Mouse (Mus musculus): ENCODE measurements around the gene Olfr12.

The Olfr12 gene

DNA sequence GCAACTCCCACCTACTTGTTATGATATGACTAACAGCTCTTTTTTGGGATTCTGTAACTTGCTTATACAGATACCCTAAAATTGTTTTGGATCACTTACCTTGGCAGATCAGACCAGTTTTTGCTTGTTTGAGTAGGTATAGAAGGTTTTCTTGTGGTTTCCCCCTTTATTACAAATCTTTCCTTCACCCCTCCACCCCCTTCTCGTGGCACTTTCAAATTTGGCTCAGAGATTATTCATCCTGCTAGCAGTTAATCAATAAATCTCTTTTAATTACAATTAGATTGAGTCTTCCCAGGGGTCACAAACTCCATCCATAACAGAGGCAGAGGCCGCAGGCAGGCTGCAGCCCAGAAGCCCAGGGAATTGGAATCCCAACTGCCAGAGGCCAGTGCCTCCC lies at the start of gene Olfr12:
Gene Olfr12 (plus strand): TSS at position 301 of the 400 bp plus-strand sequence.
- in situ Hi-C loops (cut with MboI; ENCODE audit: low pct_unique_long_range_greater_than_20kb in 1 of 2, low sequenced_read_pairs in 2 of 2, unreplicated experiment in 1 of 2) = loop anchor here in 1 of 2 experiments (25.0 kb wide), 1 partner anchor 705 kb away; no protein-coding TSS in a partner anchor

DNA sequence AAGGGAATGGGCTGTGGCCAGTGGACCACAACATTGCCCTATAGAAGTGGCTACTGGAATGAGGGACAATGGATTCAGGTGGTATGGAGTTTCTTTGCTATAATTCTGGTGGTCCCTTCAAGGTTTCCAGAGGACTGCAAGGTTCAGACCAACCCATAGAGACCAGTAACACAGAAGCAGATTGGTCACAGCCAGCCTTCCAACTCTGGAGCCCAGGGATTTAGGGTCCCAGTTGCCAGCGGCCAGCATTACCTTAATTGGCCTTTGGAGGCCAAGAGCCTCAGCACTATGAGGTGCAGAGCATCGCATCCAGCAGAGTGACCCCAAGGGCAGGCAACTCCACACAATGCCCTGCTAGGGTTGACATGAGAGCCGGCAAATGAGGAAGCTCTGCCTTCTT lies 46.6 kb upstream of the Olfr12 start, which contains the start of gene Olfr1413:
Gene Olfr1413 (plus strand): TSS at position 301 of the 400 bp plus-strand sequence.
- in situ Hi-C loops (cut with MboI; ENCODE audit: low pct_unique_long_range_greater_than_20kb in 1 of 2, low sequenced_read_pairs in 2 of 2, unreplicated experiment in 1 of 2) = no loop called here

DNA sequence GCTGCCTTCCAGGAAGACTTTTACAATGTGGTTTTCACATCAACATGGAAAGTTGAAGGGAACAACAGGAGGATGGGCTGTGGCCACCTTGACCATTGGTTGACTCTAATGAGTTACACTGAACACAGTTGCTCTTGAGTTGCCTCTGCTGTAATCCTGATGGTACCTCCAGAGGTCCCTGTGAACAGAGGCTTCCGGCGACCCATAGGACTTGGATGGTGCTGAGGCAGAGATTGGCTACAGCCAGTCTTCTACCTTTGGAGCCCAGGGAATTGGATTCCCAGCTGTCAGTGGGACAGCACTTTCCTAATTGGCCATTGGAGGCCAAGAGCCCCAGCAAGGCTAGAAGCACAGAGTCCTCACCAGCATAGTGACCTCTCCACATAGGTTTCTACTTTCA lies 32.1 kb upstream of the Olfr12 start, which contains the start of gene Olfr1412:
Gene Olfr1412 (plus strand): TSS at position 301 of the 400 bp plus-strand sequence.
- in situ Hi-C loops (cut with MboI; ENCODE audit: low pct_unique_long_range_greater_than_20kb in 1 of 2, low sequenced_read_pairs in 2 of 2, unreplicated experiment in 1 of 2) = no loop called here

DNA sequence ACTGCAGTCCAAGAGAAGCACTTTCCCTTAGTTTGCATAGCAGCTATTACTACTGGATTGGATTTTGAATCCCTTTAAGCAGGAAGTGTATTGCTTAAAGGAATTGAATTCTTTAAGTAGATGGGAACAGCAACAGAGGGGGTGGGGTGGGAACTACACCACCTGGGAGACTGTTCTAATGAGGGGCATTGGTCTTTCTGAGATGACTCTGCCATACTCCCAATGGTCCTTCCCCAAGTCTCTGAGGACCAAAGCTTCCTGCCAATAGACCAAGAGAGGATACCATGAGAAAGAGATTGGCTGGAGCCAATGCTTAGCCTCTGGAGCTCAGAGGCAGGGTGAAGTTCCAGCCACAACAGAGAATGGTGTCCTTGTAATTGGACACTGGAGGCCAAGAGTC lies 23.5 kb upstream of the Olfr12 start, which contains the start of gene Olfr1411:
Gene Olfr1411 (plus strand): TSS at position 301 of the 400 bp plus-strand sequence.
- in situ Hi-C loops (cut with MboI; ENCODE audit: low pct_unique_long_range_greater_than_20kb in 1 of 2, low sequenced_read_pairs in 2 of 2, unreplicated experiment in 1 of 2) = no loop called here

DNA sequence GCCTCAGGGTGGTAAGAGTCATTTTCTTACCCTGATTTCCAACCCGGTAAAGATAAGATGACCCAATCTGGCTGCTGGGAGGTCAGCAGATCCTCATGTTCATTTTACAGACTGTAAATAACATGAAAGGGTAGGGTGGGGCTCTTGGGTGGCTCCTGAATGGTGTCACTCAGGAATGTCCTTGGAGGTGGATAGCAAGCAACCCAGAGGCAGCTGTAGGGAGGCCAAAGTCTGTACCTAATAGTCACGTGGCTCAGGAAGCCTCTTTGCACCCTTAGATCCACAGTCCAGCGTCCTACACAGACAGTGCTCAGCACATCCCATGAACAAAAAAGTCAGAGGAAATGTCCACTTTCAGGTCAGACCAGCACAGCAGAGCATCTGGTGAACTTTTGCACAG lies 21.6 kb upstream of the Olfr12 start:
- in situ Hi-C loops (cut with MboI; ENCODE audit: low pct_unique_long_range_greater_than_20kb in 1 of 2, low sequenced_read_pairs in 2 of 2, unreplicated experiment in 1 of 2) = no loop called here

DNA sequence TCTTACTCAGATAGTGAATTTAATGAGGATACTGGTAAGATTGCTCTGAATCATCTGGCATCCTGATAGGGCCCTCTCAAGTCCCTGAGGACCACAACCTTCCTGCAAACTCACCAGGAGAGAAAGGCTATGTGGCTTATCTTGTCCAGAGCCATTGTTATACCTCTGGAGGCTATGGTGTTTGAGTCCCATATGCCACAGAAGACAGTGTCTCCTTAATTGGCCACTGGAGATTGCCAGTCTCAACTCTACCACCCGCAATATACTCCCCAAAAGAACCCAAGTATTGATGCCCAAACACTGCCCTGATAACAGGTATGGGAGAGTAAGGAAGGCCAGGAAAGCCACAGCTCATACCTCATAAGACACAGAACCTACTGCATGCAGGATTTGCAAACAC lies 12.1 kb upstream of the Olfr12 start, which contains the start of gene Olfr1410:
Gene Olfr1410 (plus strand): TSS at position 301 of the 400 bp plus-strand sequence.
- in situ Hi-C loops (cut with MboI; ENCODE audit: low pct_unique_long_range_greater_than_20kb in 1 of 2, low sequenced_read_pairs in 2 of 2, unreplicated experiment in 1 of 2) = loop anchor here in 1 of 2 experiments (5.0 to 25.0 kb wide), 2 partner anchors 83 to 693 kb away; no protein-coding TSS in a partner anchor

DNA sequence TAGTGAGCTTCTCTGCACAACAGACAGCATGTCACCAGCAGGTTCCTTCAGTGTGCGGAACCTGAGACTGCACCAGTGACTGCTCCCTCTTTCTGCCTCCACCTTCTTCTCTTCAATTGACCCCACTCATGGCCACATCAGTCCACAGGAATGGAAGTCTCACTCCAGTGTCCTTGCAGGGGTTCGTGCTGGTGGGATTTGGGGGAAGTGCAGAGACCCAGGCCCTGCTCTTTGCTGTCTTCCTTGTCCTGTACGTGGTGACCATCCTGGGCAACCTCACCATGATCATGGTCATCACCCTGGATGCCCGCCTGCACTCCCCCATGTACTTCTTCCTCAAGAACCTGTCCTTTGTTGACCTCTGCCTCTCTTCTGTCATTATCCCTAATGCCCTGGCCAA lies 9.9 kb upstream of the Olfr12 start:
- in situ Hi-C loops (cut with MboI; ENCODE audit: low pct_unique_long_range_greater_than_20kb in 1 of 2, low sequenced_read_pairs in 2 of 2, unreplicated experiment in 1 of 2) = loop anchor here in 1 of 2 experiments (5.0 to 25.0 kb wide), 2 partner anchors 85 to 695 kb away; no protein-coding TSS in a partner anchor

DNA sequence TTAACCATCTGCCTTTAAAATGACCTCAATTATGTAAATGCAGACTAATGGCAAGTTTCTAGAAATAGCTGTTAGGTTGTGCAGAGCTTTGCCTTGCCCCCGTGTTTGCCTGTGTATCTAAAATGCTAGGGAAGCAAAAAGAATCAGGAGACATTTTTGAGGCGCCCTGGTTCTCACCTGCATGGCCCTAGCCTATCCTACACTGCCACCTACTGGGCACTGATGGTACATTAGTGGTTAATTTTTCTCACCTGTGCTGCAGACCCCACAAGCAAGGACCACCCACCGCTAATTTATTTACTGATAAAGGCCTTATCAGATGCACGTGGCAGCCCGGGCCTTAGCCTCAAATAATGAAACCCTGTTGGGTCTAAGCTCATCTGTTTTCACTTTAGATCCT lies 6.6 kb upstream of the Olfr12 start:
- in situ Hi-C loops (cut with MboI; ENCODE audit: low pct_unique_long_range_greater_than_20kb in 1 of 2, low sequenced_read_pairs in 2 of 2, unreplicated experiment in 1 of 2) = loop anchor here in 1 of 2 experiments (25.0 kb wide), 1 partner anchor 699 kb away; no protein-coding TSS in a partner anchor

DNA sequence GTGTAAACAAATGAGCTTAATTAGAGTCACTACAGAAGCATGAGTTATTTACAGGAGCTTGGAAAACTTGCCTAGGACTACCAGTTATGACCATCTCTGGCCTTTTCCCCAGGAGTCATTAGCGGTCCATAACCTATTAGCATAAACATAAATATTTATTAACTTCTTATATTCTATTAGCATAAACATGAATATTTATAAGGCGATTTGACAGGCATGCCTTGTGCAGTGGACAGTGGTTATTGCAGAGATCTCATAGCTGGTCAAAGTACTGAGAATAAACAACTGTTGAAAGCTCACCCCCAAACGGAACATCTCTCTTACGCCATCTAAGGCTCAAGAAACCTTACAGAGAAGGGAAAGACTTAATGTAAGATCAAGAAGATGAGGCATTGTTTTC lies 4.4 kb upstream of the Olfr12 start:
- in situ Hi-C loops (cut with MboI; ENCODE audit: low pct_unique_long_range_greater_than_20kb in 1 of 2, low sequenced_read_pairs in 2 of 2, unreplicated experiment in 1 of 2) = loop anchor here in 1 of 2 experiments (25.0 kb wide), 1 partner anchor 701 kb away; no protein-coding TSS in a partner anchor

DNA sequence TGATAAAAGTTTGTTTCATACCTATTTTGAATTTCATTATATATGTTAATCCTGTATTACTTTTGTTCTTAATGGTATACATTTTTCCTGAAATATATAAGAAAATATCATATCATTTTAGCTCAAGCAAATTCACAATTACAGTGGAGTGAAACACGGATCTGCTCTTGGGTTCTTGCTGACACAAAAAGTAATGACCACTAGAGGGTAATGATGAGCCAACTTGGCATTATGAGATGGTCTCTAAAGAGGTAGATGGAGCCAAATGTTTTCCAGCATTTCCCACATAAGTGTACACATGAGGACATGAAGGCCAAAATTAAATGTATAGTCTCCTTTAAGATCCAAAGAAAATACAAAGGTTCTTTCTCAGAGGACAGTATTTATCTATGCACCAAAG lies 3.1 kb upstream of the Olfr12 start:
- in situ Hi-C loops (cut with MboI; ENCODE audit: low pct_unique_long_range_greater_than_20kb in 1 of 2, low sequenced_read_pairs in 2 of 2, unreplicated experiment in 1 of 2) = loop anchor here in 1 of 2 experiments (25.0 kb wide), 1 partner anchor 702 kb away; no protein-coding TSS in a partner anchor

DNA sequence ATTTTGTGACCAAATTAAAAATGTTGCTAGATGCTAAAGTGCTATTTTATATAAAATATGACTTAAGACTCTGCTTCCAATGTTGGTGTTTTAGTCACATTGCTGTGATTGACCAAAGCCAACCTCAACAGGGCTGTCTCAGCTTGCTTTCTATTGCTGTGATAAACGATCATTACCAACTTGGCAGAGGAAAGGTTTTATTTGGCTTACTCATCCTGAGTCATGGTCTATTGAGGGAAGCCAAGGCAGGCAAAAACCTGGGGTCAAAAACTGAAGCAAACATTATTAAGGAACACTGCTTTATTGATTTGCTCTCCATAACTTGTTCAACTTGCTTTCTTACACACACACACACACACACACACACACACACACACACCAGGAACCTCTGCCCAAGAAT lies 1.5 kb upstream of the Olfr12 start:
- in situ Hi-C loops (cut with MboI; ENCODE audit: low pct_unique_long_range_greater_than_20kb in 1 of 2, low sequenced_read_pairs in 2 of 2, unreplicated experiment in 1 of 2) = loop anchor here in 1 of 2 experiments (25.0 kb wide), 1 partner anchor 704 kb away; no protein-coding TSS in a partner anchor

DNA sequence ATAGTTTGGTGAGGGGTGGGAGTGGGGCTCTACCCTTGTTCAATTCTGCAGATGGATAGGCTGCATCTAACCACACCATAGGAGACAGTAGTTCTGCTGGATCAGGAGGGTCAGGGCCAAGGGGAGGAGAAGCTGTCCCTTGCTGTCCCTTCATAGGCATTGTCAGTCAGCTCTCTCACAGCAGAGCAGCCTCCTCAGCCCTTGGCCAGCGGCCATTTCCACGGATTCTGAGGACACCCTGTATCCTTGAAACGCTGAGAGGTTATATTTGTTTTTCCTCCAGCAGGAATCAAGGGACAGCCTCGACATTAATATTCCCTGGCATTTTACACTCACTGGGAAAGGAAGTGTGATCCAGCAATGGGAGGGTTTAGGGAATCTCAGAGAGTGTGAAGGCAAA lies 772 bp downstream of the Olfr12 start:
- in situ Hi-C loops (cut with MboI; ENCODE audit: low pct_unique_long_range_greater_than_20kb in 1 of 2, low sequenced_read_pairs in 2 of 2, unreplicated experiment in 1 of 2) = loop anchor here in 1 of 2 experiments (25.0 kb wide), 1 partner anchor 706 kb away; no protein-coding TSS in a partner anchor

DNA sequence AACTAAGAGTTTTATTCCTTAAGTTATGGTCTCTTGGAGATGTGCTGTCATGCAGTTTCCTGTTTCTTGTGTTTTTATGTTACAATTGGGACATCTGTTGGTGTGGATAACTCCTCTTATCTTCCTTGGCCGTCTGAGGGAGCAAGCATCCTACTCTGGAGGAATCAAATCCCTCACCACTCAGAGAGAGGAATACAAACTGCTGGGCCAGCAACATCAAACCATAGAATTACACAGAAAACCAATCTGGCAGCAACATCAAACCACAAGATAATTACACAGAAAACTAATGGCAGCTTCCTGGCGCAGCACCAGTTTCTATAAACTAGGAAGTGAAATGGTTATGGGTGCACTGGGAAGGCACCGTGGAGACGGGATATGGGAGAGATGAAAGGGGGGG lies 10.6 kb downstream of the Olfr12 start:
- in situ Hi-C loops (cut with MboI; ENCODE audit: low pct_unique_long_range_greater_than_20kb in 1 of 2, low sequenced_read_pairs in 2 of 2, unreplicated experiment in 1 of 2) = no loop called here

DNA sequence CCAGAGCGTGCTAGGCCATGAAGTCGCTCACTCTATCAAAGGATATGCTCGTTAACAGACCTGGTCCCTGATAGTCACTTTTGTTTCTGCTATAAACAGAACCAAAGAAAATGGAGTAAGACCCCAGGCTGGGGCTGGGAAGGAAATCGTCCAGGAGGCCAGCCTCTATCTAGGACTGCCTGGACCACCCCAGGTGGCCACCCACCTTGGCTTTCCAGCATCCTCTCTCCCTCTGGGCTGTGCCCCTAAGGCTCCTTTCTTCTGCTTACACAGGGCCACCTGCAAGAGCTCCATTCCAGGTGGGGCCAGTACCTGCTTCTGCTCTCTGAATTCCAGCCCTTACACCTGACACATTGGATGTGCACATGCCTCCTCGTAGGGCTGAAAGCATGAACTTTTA lies 14.6 kb downstream of the Olfr12 start:
- in situ Hi-C loops (cut with MboI; ENCODE audit: low pct_unique_long_range_greater_than_20kb in 1 of 2, low sequenced_read_pairs in 2 of 2, unreplicated experiment in 1 of 2) = no loop called here

DNA sequence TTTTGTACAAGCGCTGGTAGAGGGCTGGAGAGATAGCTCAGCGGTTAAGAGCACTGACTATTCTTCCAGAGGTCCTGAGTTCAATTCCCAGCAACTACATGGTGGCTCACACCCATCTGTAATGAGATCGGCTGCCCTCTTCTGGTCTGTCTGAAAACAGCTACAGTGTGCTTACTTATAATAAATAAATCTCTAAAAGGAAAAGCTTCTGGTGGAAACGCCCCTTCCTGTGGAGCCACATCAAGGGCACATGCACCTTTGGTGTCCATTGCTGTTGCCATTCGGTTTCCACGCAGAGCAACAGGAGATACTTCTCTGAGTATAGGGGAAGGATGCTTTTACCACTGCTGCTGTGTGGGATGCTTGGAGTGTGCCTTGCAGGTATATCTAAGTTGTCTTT lies 15.4 kb downstream of the Olfr12 start:
- in situ Hi-C loops (cut with MboI; ENCODE audit: low pct_unique_long_range_greater_than_20kb in 1 of 2, low sequenced_read_pairs in 2 of 2, unreplicated experiment in 1 of 2) = no loop called here

DNA sequence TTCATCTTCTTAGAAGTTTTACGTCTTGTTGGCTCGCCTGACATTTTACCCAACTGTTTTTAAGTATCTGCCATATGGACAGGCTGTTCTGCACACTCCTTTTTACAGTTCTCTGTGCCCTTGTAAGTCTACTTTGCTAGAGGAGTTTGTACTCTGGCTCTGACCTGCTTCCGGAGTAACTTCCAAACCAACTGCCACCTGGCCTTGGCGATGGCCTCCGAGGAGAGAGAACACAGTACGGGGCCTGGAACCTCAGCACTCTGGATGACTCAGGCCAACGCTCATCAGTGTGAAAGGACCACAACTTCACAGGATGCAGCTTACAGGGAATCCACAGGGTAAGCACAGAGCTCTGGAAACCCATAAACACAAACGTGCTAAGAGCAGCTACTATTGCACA lies 16.1 kb downstream of the Olfr12 start:
- in situ Hi-C loops (cut with MboI; ENCODE audit: low pct_unique_long_range_greater_than_20kb in 1 of 2, low sequenced_read_pairs in 2 of 2, unreplicated experiment in 1 of 2) = no loop called here

DNA sequence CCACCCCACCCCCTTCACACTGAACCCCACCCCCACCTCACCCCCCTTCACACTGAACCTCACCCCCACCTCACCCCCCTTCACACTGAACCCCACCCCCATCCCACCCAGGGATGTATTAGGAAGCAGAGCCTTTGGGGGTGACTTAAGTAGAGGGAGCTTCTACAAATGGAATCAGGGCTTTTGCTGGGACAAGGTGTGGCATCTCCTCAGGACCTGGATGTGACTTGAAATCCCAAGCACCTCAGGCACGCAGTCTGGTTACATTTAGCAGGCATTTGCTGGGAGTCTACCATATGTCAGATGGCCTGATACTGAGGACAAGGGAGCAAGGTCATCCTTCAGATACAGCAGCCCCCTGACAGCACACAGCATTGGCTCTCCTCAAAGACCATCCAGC lies 17.0 kb downstream of the Olfr12 start:
- in situ Hi-C loops (cut with MboI; ENCODE audit: low pct_unique_long_range_greater_than_20kb in 1 of 2, low sequenced_read_pairs in 2 of 2, unreplicated experiment in 1 of 2) = no loop called here

DNA sequence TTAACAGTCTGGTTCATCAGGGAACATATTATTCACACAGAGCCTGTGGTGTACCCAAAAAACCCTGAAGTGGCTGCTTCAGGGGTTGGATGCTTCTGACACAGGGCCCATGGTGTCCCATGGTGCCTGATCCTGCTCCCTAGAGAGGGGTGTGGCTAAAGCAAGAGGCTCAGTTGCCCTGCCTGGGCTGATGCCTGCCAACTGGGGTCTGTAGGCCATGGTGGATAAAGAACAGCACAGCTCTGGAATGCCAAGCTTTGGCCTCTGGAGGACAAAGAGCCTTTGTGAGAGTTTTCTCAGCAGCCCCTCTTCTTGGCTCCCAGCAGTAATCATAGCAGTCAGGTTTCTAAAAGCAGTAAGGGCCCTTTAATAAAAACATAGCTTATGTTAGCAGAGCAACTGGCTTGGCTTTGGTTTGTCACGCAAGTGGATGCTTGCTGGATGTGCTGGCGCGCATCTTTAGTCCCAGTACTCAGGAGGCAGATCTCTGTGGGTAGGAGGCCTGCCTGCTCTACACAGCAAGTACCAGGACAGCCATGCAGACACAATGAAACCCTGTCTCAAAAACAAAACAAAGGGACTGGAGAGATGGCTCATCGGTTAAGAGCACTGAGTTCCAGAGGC lies 17.5 kb downstream of the Olfr12 start:
- in situ Hi-C loops (cut with MboI; ENCODE audit: low pct_unique_long_range_greater_than_20kb in 1 of 2, low sequenced_read_pairs in 2 of 2, unreplicated experiment in 1 of 2) = no loop called here

DNA sequence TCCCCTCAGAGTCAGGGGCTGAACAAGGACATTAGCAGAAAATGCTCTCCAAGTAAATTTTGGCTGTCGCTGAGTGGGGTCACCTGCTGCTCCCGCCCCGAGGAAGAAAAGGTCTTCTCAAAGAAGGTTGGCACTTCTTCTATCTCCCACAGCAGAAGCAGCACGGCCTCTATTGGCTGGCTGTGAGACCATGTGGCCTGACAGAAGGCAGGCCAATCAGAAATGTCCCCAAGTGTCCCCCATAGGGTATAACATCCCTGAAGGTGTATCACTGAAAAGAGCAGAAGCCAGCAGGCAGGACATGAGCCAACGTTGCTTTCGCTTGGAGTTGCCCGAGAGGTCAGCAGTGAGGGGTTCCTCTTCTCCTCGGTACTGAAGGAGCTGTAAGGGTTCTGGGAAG lies 18.4 kb downstream of the Olfr12 start:
- in situ Hi-C loops (cut with MboI; ENCODE audit: low pct_unique_long_range_greater_than_20kb in 1 of 2, low sequenced_read_pairs in 2 of 2, unreplicated experiment in 1 of 2) = no loop called here

DNA sequence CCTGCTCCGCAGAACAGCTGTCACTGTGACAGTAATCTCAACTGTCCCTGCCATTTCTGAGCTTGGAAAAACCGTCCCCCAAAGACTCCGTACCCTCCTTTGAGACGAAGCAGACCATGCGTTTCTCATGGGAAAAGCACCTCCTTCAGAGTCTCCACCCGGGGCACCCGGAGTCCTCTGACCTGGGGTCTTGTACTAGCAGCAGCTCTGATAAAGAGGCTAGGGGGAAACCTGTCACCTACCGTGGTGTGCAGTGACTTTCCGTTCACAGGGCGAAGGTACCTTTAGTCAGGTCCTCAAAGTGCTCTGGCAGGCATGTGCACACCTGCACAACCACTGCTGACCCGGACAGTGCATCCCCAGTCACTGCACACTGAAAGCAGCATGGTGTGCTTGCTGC lies 19.1 kb downstream of the Olfr12 start:
- in situ Hi-C loops (cut with MboI; ENCODE audit: low pct_unique_long_range_greater_than_20kb in 1 of 2, low sequenced_read_pairs in 2 of 2, unreplicated experiment in 1 of 2) = no loop called here
